Mouse (Mus musculus): ENCODE data around the gene Capns1.
A peak's percentile ranks its signal among the peaks of the same experiment; 100 is the strongest.
"Not testable (repeated sequence)": the region's sequence is repeated elsewhere in the genome, so short reads cannot be mapped to it uniquely, and the experiment has no call there.

The Capns1 gene

DNA sequence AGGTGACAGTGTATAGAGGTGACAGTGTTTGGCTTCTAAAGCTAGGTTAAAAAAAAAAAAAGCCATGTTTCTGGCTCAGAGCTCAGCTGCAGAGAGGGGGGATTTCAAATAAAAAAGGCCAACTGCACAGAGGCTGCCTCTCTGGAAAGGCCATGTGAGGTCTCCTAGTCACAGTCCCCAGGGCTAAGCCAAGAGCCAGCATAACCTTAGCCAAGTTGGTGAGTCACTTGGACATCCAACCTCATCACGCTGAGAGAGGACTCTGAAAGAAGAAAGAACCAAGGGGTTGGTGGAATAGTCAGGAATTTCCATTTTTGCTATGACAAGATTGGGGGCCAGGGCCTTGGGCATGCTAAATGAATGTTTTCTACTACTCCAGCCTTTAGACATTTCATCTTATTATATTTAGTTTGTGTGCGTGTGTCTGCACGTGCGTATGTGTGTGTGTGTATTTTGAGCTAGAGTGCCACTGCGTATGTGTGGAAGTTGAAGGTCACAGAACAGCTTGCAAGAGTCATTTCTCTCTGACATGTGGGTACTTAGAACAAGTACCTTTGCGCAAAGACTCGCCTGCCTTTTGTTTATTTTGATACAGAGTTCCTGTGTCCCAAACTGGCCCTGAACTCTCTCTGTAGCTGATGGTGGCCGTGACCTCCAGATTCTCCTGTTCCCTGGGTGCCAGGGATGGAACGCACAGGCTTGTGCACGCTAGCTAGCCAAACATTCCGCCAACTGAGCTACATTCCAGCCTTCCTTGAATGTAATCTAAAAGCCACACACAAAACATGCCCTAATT, 4.5 kb upstream of the Capns1 start:
- DNase-seq (ENCODE audit: low spot score) = no peak

DNA sequence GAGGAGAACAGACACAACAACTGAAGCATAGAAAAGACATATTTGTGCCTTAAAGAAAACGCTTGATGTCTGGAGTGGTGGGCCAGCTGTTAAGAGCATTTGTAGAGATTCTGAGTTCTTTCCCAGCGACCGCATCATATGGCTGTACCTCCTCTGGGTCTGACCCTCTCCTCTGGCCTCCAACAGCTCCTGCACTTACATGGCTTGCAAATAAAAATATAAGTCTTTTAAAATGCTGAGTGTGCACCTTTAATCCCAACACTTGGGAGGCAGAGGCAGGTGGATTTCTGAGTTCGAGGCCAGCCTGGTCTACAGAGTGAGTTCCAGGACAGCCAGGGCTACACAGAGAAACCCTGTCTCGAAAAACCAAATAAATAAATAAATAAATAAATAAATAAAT, 2.0 kb upstream of the Capns1 start:
- DNase-seq (ENCODE audit: low spot score) = not testable (repeated sequence)

DNA sequence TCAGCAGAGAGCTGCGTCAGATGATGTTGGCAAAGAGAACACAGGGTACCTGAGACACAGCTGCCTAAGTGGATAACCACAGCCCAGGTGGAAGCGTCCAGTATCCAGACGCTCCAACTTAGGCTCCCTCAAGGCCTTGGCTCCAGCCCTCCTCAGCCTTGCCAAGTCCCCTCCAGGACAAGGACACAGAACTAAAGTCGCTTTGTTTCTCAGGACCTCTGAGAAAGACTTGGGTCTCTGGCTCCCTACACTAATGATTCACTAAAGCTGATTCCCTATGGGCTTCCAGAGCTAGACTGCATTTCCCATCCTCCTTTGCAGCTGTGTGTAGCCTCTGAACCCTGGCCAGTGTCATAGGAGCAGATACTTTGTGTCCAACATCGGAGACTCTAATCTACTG, 1.6 kb upstream of the Capns1 start:
- DNase-seq (ENCODE audit: low spot score) = no peak

DNA sequence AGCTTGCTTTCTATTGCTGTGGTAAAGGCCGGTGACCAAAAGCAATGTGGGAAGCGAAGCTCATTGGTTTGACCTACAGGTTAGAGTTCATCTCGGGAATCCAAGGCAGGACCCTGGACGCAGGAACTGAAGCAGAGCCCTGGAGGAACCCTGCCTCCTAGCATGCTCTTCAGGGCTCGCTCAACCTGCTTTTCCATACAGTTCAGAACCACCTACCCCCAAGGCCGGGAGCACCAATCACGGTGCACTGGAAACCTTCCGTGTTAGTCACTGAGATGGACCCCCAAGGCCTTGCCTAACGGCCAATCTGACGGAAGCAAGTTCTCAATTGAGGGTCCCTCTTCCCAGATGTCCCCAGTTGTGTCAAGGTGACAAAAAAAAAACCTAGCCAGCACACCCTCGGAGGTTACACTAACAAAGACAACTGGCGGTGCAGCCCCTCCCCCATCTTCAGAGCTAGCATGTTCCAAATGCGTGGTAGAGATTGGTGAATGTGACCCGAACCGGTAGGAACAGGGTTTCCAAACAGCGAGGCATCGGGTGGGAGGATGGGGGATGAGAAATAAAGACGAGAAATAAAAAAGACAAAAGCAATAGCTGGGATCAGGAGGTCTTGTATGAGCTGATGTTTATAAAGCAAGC, 1.0 kb upstream of the Capns1 start:
- DNase-seq (ENCODE audit: low spot score) = no peak

DNA sequence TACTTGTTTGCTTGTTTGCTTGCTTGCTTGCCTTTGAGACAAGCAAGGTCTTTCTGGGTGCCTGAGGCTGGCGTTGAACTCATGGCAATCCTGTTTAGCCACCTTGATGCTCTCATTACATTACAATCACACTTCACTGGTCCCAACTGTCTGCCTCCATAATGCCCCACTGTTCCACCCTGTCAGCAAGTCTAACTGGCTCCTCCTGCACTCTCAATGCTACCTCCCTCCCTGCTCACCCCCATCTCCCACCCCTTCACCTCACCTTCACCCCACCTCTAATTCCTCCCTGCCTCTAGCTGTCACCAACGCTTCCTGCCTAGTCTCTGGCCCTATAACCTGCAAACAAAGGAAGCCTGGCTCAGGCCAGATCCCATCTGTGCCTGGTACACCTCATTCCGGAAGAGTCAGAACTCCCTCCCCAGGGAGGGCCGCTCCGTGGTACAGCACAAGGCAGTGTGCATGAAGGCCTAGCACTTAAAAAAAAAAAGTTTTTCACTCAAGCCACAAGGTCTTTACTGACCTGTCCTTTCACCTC, 950 bp downstream of the Capns1 start:
- DNase-seq (ENCODE audit: low spot score) = no peak

DNA sequence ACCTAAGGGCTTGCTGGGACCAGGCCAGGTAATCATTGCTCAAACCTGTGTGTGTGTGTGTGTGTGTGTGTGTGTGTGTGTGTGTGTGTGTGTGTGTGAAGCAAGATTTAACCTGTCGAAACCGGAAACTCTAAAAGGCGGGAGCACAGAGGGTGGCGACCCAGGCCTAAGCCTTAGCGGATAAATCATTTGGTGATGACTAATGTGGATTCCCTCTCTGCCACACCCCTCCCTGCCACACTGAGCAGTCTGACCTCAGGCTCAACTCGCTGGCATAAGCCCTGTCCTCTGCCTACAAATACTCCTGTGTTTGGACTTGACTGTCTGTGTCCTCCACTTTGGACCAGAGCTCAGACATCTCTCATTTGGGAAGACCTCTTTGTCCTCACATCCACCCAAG, 2.4 kb downstream of the Capns1 start:
- no peak for DNase-seq (ENCODE audit: low spot score)

DNA sequence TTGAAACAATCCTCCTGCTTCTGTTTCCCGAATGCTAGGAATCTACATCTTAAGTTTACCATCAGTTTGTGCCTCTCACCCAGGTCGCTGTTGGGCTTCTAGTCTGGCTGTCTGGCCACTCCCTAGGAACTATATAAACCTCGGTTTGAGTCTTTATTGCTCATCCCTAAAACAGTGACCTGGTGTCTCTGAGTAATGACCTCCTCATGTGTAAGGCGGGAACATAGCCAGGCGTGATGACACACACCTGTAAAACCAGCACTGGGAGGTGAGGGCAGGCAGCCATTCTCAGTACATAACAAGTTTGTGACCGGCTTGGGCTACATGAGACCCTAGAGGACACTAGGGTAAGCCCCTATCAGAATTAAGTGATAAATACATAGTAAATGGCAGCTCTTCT, 3.1 kb downstream of the Capns1 start:
- no peak for DNase-seq (ENCODE audit: low spot score)

DNA sequence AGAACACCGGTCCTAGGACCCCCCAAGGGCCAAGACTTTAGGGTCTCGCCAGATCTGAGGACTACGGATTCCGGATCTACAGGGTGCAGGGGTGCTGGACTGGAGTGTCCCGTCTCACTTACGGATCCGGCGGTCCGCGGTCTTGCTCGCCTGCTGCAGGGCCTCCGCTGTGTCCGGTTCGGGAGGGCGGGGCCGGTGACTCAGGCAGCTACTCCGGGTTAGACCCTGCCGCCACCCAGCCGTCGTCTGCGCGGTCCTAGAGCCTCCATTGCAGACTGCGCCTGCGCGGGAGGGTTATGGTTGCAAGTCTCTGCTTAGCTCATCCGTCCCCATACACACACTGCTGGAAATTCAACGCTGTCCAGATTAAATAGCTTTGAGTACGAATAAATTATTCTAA, 3.7 kb downstream of the Capns1 start:
- peak; percentile 94 for DNase-seq (ENCODE audit: low spot score)

DNA sequence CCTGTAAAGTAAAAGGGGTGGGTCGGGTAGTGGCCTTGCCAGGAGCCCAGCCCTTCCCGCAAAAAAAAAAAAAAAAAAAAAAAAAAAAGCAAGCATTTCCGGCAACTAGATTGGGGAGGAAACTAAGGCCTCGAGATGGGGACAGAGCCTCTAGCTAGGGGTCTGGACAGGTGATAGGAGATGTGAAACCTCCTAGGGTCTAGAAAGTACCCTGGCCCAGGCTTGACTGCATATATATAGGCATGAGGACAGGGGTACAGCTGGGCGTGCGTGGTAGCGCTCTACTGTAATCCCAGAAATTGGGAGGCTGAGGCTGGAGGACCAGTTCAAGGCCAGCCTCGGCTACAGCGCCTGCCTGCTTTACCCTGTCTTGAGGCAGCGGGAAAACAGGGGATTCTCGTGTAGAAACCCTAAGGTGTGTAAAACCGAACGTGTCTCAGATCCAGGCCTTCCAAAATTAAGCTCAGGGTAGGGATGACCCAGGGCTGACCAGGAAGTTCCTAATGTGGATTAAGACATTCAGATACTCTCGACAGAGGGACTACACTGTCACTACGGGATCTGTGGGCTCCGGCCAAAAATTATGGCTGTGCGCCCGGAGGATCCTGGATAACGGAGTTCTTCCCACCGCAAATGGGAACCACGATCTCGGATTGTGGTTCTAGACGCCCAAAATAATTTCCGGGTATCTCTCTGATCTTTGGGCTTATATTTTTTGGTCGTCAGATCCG, 4.3 kb downstream of the Capns1 start:
- peak; percentile 46 for DNase-seq (ENCODE audit: low spot score)

DNA sequence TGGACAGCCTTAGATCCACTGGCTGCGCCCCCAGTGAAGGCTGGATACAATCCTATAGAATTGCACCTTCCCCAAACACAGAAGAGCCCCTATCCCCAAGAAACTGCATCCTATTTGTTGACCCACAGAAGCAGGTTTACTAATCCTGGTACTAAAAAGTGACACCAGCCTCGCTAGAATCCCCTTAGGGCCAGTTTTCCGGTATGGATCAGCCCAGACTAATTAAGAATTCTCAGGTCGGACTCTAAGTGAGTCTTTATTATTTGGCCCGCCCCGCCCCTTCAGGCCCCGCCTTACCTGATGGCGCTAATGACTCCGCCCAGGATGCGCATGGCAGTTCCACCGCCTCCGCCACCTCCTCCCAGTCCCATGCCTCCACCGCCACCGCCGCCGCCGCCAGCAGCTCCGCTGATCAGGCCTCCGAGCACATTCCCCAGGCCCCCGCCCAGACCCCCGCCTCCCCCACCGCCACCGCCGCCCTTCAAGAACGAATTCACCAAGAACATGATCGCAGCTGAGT, 5.0 kb downstream of the Capns1 start:
- DNase-seq (ENCODE audit: low spot score) = peak; percentile 82

DNA sequence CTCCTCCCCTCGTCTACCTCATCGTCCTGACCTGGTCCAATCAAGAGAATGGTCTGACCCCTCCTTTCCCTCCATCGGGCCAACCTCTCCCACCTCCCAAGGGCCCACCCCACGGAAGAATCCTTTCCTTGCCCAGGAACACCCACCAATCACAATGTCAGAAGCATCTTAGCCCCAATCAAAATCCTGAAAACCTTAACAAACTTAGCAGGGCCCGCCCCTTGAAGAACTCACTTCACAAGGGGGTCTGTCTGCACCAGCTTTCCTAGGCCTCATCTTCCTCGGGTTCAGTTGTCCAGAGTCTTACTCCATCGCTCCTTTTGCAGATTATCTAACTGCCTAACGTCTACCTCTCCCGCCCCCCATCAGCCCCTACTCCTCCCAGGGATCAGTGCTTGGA, 5.6 kb downstream of the Capns1 start:
- no peak for DNase-seq (ENCODE audit: low spot score)

DNA sequence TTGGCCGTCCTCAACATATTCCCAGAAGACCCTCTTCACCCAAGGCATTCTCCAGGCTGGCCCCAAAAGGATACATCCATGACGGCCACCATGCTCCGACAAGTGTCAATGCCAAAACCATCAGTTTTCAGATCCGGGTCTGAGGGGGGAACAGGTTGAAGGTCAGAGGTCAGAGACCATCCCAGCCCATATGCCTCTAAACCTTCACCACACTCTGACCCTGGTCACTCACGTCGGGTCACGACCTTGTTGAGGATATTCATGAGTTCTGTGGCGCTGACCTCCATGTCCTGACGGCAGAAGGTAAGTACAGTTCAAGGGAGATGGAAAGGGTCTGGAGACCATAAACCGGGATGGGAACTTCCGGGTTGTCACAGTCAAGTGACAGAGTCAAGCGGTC, 6.5 kb downstream of the Capns1 start:
- no peak for DNase-seq (ENCODE audit: low spot score)

DNA sequence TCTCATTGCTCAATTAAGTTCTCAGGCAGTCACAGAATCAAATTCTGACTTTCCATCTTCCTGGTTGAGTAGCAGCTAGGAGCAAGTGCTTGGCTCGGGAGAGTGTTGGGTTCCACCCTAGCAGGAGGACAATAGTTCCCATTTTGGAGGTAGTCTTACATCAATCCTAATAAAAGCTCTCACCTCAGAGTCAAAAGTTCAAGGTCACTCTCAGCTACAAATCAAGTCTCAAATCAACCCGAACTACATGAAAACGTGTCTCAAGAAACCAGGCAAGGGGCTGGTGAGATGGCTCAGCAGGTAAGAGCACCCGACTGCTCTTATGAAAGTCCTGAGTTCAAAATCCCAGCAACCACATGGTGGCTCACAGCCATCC, 9.5 kb downstream of the Capns1 start:
- no peak for DNase-seq (ENCODE audit: low spot score)

DNA sequence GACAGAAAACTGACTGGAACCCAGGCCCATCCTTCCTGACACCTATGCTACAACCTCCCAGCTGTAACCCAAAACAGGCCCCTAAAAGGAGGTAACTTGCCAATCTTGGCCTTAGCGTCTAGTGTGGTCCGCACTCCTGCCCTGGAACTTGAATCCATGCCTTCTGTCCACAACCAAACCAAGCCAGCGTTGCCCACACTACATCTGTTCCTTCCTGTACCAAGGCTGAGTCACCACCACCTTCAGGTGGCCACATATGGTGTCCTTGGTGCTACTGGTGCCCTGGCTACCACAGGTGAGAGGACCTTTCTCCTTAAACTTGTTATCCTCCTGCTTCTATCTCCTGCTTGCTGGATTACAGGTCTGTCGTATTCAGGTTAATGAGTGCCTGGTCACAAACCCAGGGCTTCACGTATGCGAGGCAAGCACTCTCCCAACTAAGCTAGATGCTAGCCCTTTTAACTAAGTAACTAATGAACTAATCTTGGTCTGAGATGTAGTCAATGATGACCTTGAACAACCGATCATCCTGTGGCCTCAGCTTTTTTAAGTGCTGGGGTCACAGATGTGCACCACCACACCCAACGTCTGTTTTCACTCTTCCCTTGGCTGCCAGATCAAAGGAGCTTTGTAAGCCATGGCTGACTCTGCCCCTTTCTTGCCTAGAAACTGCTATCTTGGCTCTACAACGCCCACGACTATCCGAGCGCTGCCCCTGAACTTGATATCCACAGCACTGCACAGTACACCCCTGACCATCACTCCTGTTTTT, 10.1 kb downstream of the Capns1 start:
- no peak for DNase-seq (ENCODE audit: low spot score)

DNA sequence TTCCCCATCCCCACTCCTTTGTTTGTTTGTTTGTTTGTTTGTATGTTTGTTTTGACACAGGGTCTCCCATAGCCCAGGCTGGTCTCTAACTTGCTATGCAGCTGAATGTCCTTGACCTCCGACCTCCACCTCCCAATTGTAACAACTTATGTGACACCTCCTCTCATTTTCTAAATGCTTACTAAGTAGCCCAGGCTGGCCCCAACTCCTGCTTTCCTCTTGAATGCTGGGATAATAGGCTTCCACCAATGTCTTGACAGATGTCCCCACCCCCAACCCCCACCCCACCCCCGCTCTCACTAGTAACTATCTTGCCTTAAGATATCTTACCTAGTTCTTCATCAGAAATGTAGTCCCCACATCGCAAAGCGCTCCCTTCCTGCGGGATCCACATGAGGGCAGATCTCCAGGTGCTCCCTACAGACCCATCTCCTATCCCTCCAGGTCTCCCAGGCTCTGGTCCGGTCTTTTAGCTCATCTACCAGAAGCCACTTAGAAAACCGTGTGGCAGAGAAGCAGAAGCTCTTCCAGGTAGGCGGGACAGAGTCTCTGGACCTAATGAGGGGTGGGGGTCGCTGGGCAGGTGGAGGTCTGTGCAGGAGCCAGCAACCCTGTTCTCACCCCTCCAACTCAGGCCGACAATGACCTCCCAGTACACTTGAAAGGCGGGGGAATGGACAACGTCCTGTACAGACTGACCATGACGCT, 13.8 kb downstream of the Capns1 start:
- no peak for DNase-seq (ENCODE audit: low spot score)

DNA sequence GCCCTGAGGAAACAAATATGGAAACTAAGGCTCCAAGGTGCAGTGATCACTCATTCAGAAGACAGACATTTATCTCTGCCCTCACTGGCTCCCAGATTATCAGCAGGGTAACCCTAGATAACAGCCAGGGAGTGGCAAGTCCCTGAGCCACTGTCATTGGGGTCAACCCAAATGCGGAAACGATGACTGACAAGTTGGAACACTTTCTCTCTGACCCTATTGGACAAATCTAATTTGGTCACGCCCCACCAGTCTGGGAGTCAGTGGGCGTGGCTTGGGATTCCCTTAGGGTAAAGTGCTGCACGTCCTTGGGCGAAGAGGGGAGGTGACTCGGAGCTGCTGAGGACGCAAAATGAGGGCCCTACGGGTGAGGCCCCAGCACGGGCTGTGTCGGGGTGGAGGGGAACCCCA, 14.7 kb downstream of the Capns1 start, which contains the start of gene Cox7a1:
Cox7a1 (plus strand) TSS at position 266 of the 411 bp plus-strand sequence.
- peak; percentile 72 for DNase-seq (ENCODE audit: low spot score)

DNA sequence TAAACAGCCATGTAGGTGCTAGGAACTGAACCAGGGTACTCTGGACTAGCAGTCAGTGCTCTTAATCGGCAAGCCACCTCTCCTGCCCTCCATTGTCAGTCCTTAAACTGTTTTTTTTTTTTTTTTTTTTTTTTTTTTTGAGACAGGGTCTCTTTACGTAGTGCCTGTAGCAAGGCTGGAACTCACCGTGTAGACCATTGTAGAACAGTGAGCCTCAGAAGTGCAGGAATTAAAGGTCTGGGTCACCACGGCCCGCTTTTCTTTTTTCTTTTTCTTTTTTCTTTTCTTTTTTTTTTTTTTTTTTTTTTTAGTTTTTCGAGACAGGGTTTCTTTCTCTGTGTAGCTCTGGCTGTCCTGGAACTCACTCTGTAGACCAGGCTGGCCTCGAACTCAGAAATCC, 15.4 kb downstream of the Capns1 start:
- not testable (repeated sequence) for DNase-seq (ENCODE audit: low spot score)

DNA sequence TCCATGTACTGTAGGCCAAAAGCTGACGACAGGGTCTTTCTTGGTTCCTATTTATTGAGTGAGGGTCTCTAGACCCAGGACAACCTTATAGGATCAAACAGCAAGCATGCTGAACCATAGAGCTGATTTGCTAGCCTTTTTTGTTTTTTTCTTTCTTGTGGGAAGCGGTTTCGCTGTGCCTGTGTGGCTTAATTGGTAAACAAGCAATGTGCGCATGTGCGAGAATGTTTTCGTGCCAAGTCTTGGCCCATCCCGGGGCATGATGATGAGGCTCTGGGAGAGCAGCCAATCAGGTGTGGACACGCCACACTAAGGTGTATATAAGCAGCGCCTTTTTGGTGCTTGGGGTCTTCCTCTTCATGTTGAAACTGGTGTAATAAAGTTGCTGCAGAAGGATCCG, 16.7 kb downstream of the Capns1 start:
- DNase-seq (ENCODE audit: low spot score) = not testable (repeated sequence)

DNA sequence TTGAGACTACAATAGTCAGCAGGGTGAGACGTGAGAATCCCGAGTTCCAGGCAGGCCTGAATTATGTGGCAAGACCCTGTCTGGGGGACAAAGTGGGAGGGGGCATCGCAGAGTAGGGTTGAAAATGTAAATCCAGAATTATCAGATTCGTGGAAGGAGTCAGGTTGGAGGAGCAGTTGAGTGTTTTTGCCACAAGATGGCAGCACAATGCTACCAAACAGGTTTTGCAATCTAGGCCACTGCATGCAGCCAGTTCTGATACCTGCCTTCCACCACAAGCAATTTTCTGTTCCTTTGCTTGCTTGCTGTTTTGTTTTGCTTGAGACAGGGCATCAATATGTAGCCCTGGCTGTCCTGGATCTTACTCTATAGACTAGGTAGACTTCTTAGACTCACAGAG, 17.3 kb downstream of the Capns1 start:
- DNase-seq (ENCODE audit: low spot score) = peak; percentile 81

DNA sequence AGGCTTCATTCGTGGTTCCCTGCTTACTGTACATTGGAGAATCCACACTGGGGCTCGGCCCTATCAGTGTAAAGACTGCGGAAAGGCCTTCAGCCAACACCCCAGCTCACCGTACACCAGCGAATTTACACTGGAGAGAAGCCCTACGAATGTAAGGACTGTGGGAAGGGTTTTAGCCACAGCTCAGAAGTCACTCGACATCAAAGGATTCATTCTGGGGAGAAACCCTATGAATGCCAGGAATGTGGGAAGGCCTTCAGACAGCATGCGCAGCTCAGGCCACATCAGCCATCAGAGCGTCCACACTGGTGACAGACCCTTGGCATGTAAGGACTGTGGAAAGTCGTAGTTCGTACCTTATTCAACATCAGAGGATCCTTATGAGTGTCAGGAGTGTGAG, 20.4 kb downstream of the Capns1 start:
- DNase-seq (ENCODE audit: low spot score) = no peak

DNA sequence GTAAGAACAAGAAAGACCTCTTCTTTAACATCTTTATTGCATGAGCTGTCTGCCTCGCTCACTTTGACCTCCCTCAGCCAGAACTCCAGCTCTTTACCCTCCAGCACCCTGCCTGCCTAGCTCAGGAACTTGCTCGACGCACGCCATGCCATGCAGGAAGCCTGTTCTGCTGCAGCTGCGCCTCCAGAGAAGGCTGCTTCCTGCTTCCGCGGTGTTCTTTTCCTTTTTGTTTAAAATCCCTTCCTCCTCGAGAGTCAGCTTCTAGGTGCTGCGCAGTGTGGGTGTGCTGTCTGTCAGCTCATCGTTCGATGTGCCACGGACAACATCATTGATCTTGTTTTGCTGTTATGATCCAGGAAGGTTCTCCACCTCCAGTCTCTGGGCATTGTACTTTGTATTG, 22.1 kb downstream of the Capns1 start:
- DNase-seq (ENCODE audit: low spot score) = no peak
